Comparison of ENCODE assay signal across 8 mouse cellular contexts in the genomic region with DNA sequence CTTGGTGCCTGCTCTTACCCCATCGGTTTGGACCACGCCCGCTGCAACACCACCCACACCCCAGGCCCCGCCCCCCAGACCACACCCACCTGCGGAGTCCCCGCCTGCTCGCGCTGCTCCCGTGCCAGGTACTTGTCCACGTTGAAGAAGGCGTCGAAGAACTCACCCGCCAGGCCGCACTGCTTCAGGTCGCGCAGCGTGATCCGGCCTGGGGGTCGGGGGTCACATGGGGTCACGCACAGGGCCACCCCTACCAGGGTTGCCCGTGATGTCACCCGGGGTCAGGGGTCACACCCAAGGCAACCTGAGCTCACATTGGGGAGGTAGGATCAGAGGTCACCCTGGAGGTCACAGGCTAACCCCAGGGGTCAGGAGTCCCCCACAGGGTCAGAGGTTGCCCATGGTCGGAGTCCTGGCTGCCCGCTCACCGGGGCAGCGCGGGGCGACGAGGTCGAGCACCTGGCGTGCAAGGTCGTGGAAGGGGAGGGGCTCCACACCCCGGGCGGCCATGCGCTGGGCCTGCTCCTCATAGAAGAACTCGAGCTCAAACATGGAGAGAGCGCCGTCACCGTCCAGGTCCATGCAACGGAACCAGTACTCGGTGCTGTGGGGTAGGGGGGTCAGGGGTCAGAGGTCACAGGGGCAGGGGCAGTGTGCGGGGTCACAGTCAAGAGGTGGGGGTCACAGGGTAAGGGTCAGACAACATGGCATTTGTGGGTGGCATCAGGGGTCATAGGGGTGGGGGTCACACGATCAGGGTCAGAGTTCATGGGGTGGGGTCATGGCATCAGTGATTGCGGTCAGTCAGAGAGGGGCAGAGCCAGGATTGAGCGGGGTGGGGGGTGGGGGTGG. TPM values are rescaled to one million over a fixed set of nuclear protein-coding genes. Genes with fewer than 3 reads are reported as not detected.
DNase-seq lines count a peak whose midpoint lies in the region; ATAC-seq and TF ChIP-seq lines count a peak whose summit lies in the region.

No protein-coding gene starts in this region.

- no peak for ATAC-seq in kidney, embryonic 16.5 days (ENCODE audit: low FRiP score, low TSS enrichment)
- ATAC-seq in liver, postnatal 0 days = no peak

- H3K4me2 ChIP-seq in kidney, embryonic 16.5 days (replicated peaks; ENCODE audit: low read depth, low read length) = no peak overlapping the region
- no peak overlapping the region for H3K4me2 ChIP-seq in liver, postnatal 0 days (ENCODE audit: low read depth, low read length)

- peaks cover 16% of the 10 kb centered on the region for H3K36me3 ChIP-seq in kidney, adult 2 months (ENCODE audit: control insufficient read depth, insufficient read depth, low read length)
- peaks cover 39% of the 10 kb centered on the region for H3K36me3 ChIP-seq in kidney, embryonic 16.5 days (ENCODE audit: insufficient read depth, low read length)
- peaks cover 30% of the 10 kb centered on the region for H3K36me3 ChIP-seq in liver, postnatal 0 days (replicated peaks; ENCODE audit: insufficient read depth, low read length)

- H3K9ac ChIP-seq in kidney, embryonic 16.5 days (replicated peaks; ENCODE audit: low read length) = no peak overlapping the region
- H3K9ac ChIP-seq in liver, postnatal 0 days (replicated peaks) = no peak overlapping the region

- 99% methylated on average over 45 of the region's 45 CpGs for WGBS in kidney, adult 2 months
- WGBS in kidney, embryonic 16.5 days = 97% methylated on average over 45 of the region's 45 CpGs
- WGBS in liver, postnatal 0 days (ENCODE audit: insufficient replicate concordance) = 96% methylated on average over 45 of the region's 45 CpGs

- H3K4me3 ChIP-seq in kidney, adult 2 months (ENCODE audit: insufficient read depth, low read depth, low read length) = no peak overlapping the region
- no peak overlapping the region for H3K4me3 ChIP-seq in kidney, embryonic 16.5 days (ENCODE audit: low read length)
- H3K4me3 ChIP-seq in liver, postnatal 0 days (ENCODE audit: low read depth, low read length) = no peak overlapping the region

- no peak for TF ChIP-seq POLR2A in kidney, adult 2 months (IDR thresholded peaks at IDR 0.05; ENCODE audit: low read depth, low read length)
- no peak for TF ChIP-seq POLR2A in brain, embryonic 14.5 days (IDR thresholded peaks at IDR 0.05; ENCODE audit: borderline replicate concordance, extremely low read depth, insufficient read depth, insufficient read length, poor library complexity, severe bottlenecking)

- no peak overlapping the region for H3K27ac ChIP-seq in kidney, adult 2 months (ENCODE audit: insufficient read depth, low read depth, low read length)
- H3K27ac ChIP-seq in kidney, embryonic 16.5 days (ENCODE audit: low read length) = no peak overlapping the region
- H3K27ac ChIP-seq in liver, postnatal 0 days (ENCODE audit: low read depth) = no peak overlapping the region

- no peak for TF ChIP-seq CTCF in kidney, adult 2 months (conservative IDR thresholded peaks at IDR 0.05; ENCODE audit: insufficient read depth, insufficient read length, low read depth, low read length)
- no peak for TF ChIP-seq CTCF in brain, embryonic 14.5 days (IDR thresholded peaks at IDR 0.05; ENCODE audit: borderline replicate concordance, extremely low read depth, insufficient read depth, insufficient read length)
- TF ChIP-seq CTCF in liver, postnatal 0 days (IDR thresholded peaks at IDR 0.05; ENCODE audit: low read depth) = no peak

- no peaks in the 10 kb centered on the region for H3K27me3 ChIP-seq in kidney, adult 2 months (replicated peaks; ENCODE audit: control insufficient read depth, insufficient read depth, low read length)
- H3K27me3 ChIP-seq in kidney, embryonic 16.5 days (ENCODE audit: insufficient read depth, low read length) = no peaks in the 10 kb centered on the region
- no peaks in the 10 kb centered on the region for H3K27me3 ChIP-seq in liver, postnatal 0 days (ENCODE audit: insufficient read depth, low read length)

- H3K4me1 ChIP-seq in kidney, adult 2 months (ENCODE audit: control insufficient read depth, insufficient read depth, low read length) = no peaks in the 10 kb centered on the region
- H3K4me1 ChIP-seq in kidney, embryonic 16.5 days (ENCODE audit: insufficient read depth, low read length) = no peaks in the 10 kb centered on the region
- H3K4me1 ChIP-seq in liver, postnatal 0 days (ENCODE audit: insufficient read depth) = no peaks in the 10 kb centered on the region

- no peak for TF ChIP-seq EP300 in liver, postnatal 0 days (IDR thresholded peaks at IDR 0.05; ENCODE audit: low read depth)

- peaks cover 36% of the 10 kb centered on the region for H3K9me3 ChIP-seq in kidney, embryonic 16.5 days (ENCODE audit: low read length)
- H3K9me3 ChIP-seq in liver, postnatal 0 days (ENCODE audit: low read length) = peaks cover 29% of the 10 kb centered on the region

- DNase-seq in kidney, adult 2 months = peak; percentile 8
- peak; percentile 31 for DNase-seq in ES-CJ7 (ENCODE audit: low read depth, low spot score)
- DNase-seq in brain, embryonic 14.5 days (ENCODE audit: low read depth) = peak; percentile 25
- peak; percentile 14 for DNase-seq in gastrocnemius, postnatal 25 days
- DNase-seq in layer of hippocampus, adult 18-20 months (ENCODE audit: low spot score in 2 of 2) = peak; percentile 2 to 5
- peak; percentile 48 for DNase-seq in liver, postnatal 0 days
- DNase-seq in urinary bladder, postnatal 4 days (ENCODE audit: low spot score in 2 of 2) = peak; percentile 23 to 65

RNA-seq across cellular contexts. Expression of a gene that starts 34.8 kb away (rescaled TPM):
- 97.9 and 128 TPM in 2 replicates for polyA plus RNA-seq in kidney, adult 2 months (2012; rRNA removed)
- 137 and 142 TPM in 2 replicates for polyA plus RNA-seq in kidney, embryonic 16.5 days (2015; fragmentation: Nextera tagmentation; extraction: Ambion mirVana)
- 314 and 336 TPM in 2 replicates for polyA plus RNA-seq in brain, embryonic 14.5 days (2012; rRNA removed)
- 10 to 100 TPM; 32.5 to 37.0 TPM for total RNA-seq in gastrocnemius, postnatal 25 days (2021)
- 10 to 100 TPM; 92.2 to 98.4 TPM for total RNA-seq in layer of hippocampus, adult 18-20 months (2021)
- polyA plus RNA-seq in liver, postnatal 0 days (2015; fragmentation: Nextera tagmentation; extraction: Ambion mirVana) = 38.7 and 40.7 TPM in 2 replicates

RNA-seq across cellular contexts. Expression of a gene that starts 51.7 kb away (rescaled TPM):
- polyA plus RNA-seq in kidney, adult 2 months (2012; rRNA removed) = not detected in 2 replicates
- not detected in 2 replicates for polyA plus RNA-seq in kidney, embryonic 16.5 days (2015; fragmentation: Nextera tagmentation; extraction: Ambion mirVana)
- polyA plus RNA-seq in brain, embryonic 14.5 days (2012; rRNA removed) = not detected in 2 replicates
- total RNA-seq in gastrocnemius, postnatal 25 days (2021) = not detected
- total RNA-seq in layer of hippocampus, adult 18-20 months (2021) = not detected
- not detected in 2 replicates for polyA plus RNA-seq in liver, postnatal 0 days (2015; fragmentation: Nextera tagmentation; extraction: Ambion mirVana)
